Mouse (Mus musculus) small intestine, adult 2 months (tissue): Measurements from ENCODE around the gene Cmtr2.

Experiments used
- CTCF ChIP-seq: fragments of 200-500 bp; IDR thresholded peaks from 2 replicates; pipeline ENCODE4 v1.5.1; 2012; ENCODE audit warnings: low read depth, mild to moderate bottlenecking, control low read depth, inconsistent platforms, low read length, moderate library complexity, mixed read lengths; ENCODE audit not compliant: insufficient replicate concordance, insufficient read length; ENCODE audit errors: extremely low read depth
- POLR2A ChIP-seq: fragments of 200-500 bp; IDR thresholded peaks from 2 replicates; pipeline ENCODE4 v1.6.1; 2012; ENCODE audit warnings: low read depth, mild to moderate bottlenecking, control low read depth, inconsistent platforms, low read length, moderate library complexity

GRCm38 (mm10) chr8:110196678-110197077, 18.8 kb upstream of the Cmtr2 start:
- TF ChIP-seq CTCF (no peak), POLR2A (no peak)
